Mouse (Mus musculus): ENCODE results near the gene Cops4. TPM values are rescaled to one million over a fixed set of nuclear protein-coding genes. Genes with fewer than 3 reads are reported as not detected.

The Cops4 gene
- polyA plus RNA-seq, 1 experiment, result 115 TPM

GRCm38 (mm10) chr5:100525620-100526019 is 7.5 kb downstream of the Cops4 start:
- Histone ChIP-seq H3K4me3 (ENCODE audit: insufficient read depth, low read length) (no peak overlapping the region), H3K27ac (ENCODE audit: insufficient read depth, low read length) (no peak overlapping the region), H3K4me1 (ENCODE audit: control insufficient read depth, insufficient read depth, low read length) (no peaks in the 10 kb centered on the region)
- TF ChIP-seq CTCF (IDR thresholded peaks at IDR 0.05; ENCODE audit: borderline replicate concordance, insufficient read depth, low read length) (no peak), POLR2A (IDR thresholded peaks at IDR 0.05; ENCODE audit: low read depth, low read length) (no peak)

DNA sequence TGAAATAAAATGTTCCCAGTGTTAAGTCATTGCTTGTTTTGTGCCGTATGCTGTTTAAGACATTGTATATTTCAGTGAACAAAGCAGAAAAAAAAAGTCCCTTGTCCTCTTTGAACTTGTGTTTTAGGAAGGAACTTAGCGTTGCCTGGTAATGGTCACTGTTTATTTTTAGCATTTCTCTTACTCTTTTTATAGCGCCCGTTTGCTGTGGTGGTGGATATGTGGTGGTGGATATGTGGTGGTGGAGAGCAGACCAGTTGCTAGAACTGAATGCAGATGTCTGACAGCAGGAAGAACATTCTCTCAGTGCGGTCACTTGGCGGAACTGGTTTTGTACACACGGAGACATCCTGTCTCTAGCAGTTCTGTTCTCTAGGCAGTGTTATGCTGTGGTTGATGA is 8.1 kb downstream of the Cops4 start:
- Histone ChIP-seq H3K27ac (ENCODE audit: insufficient read depth, low read length) (no peak overlapping the region), H3K4me1 (ENCODE audit: control insufficient read depth, insufficient read depth, low read length) (no peaks in the 10 kb centered on the region), H3K4me3 (ENCODE audit: insufficient read depth, low read length) (no peak overlapping the region)
- TF ChIP-seq CTCF (IDR thresholded peaks at IDR 0.05; ENCODE audit: borderline replicate concordance, insufficient read depth, low read length) (no peak), POLR2A (IDR thresholded peaks at IDR 0.05; ENCODE audit: low read depth, low read length) (no peak)

GRCm38 (mm10) chr5:100535826-100536225 is 17.7 kb downstream of the Cops4 start:
- H3K4me1 ChIP-seq (ENCODE audit: control insufficient read depth, insufficient read depth, low read length), result no peaks in the 10 kb centered on the region
- H3K4me3 ChIP-seq (ENCODE audit: insufficient read depth, low read length), result no peak overlapping the region
- H3K27ac ChIP-seq (ENCODE audit: insufficient read depth, low read length), result no peak overlapping the region; the same call in 1 of the 2 replicates
- TF ChIP-seq CTCF (IDR thresholded peaks at IDR 0.05; ENCODE audit: borderline replicate concordance, insufficient read depth, low read length) (no peak), POLR2A (IDR thresholded peaks at IDR 0.05; ENCODE audit: low read depth, low read length) (no peak)

DNA sequence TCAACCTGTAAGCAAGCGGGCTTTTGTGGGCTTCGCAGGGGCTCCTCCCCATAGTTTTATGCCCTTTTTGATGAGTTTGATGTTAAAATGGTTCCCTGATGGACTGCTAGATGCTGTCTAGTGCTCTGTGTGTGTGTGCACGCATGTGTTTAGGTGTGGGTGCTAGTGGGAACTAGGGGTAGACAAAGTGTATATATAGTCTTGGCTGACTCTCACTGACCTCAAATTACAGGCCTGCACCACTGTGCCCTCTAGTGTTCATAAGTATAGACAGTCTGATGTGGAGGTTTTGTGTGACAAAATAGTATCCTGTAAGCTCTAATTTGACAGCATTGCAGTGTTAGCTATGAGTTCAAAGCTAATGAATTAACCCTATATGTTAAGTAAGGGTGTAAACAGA is 18.5 kb downstream of the Cops4 start:
- Histone ChIP-seq H3K4me3 (ENCODE audit: insufficient read depth, low read length) (no peak overlapping the region), H3K4me1 (ENCODE audit: control insufficient read depth, insufficient read depth, low read length) (no peaks in the 10 kb centered on the region), H3K27ac (ENCODE audit: insufficient read depth, low read length) (no peak overlapping the region)
- no peak for TF ChIP-seq CTCF (IDR thresholded peaks at IDR 0.05; ENCODE audit: borderline replicate concordance, insufficient read depth, low read length)
- no peak for TF ChIP-seq POLR2A (IDR thresholded peaks at IDR 0.05; ENCODE audit: low read depth, low read length)

GRCm38 (mm10) chr5:100546294-100547080 is 28.4 kb downstream of the Cops4 start:
- no peak overlapping the region for H3K27ac ChIP-seq (ENCODE audit: insufficient read depth, low read length)
- no peak for TF ChIP-seq POLR2A (IDR thresholded peaks at IDR 0.05; ENCODE audit: low read depth, low read length)
- TF ChIP-seq CTCF (IDR thresholded peaks at IDR 0.05; ENCODE audit: borderline replicate concordance, insufficient read depth, low read length), result peak; percentile 10; the same call in 1 of the 2 replicates
- H3K4me3 ChIP-seq (ENCODE audit: insufficient read depth, low read length), result no peak overlapping the region
- H3K4me1 ChIP-seq (ENCODE audit: control insufficient read depth, insufficient read depth, low read length), result no peaks in the 10 kb centered on the region

GRCm38 (mm10) chr5:100548236-100548635 is 30.1 kb downstream of the Cops4 start:
- Histone ChIP-seq H3K4me1 (ENCODE audit: control insufficient read depth, insufficient read depth, low read length) (no peaks in the 10 kb centered on the region), H3K27ac (ENCODE audit: insufficient read depth, low read length) (no peak overlapping the region), H3K4me3 (ENCODE audit: insufficient read depth, low read length) (no peak overlapping the region)
- TF ChIP-seq CTCF (IDR thresholded peaks at IDR 0.05; ENCODE audit: borderline replicate concordance, insufficient read depth, low read length), result no peak

DNA sequence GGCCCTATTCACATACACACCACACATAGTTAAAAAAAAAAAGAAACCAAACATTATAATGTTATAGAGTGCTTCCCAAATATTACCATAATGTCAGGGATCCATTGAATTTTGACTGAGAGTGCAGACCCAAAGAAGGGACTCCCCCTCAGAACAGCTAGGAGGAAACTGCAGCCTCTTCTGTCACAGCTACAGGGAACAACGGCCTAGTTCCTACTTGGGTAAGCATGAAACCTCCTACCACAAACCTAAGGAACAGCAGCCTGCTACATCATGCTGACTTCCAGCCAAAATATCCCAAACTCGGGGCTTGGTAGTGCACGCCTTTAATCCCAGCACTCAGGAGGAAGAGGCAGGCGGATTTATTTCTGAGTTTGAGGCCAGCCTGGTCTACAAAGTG is 31.2 kb downstream of the Cops4 start:
- H3K4me1 ChIP-seq (ENCODE audit: control insufficient read depth, insufficient read depth, low read length), result no peaks in the 10 kb centered on the region
- TF ChIP-seq CTCF (IDR thresholded peaks at IDR 0.05; ENCODE audit: borderline replicate concordance, insufficient read depth, low read length) (no peak), POLR2A (IDR thresholded peaks at IDR 0.05; ENCODE audit: low read depth, low read length) (no peak)
- H3K4me3 ChIP-seq (ENCODE audit: insufficient read depth, low read length), result no peak overlapping the region
- no peak overlapping the region for H3K27ac ChIP-seq (ENCODE audit: insufficient read depth, low read length)

- TF ChIP-seq CTCF (IDR thresholded peaks at IDR 0.05; ENCODE audit: borderline replicate concordance, insufficient read depth, low read length) (no peak), POLR2A (IDR thresholded peaks at IDR 0.05; ENCODE audit: low read depth, low read length) (no peak)
- no peak overlapping the region for H3K4me3 ChIP-seq (ENCODE audit: insufficient read depth, low read length)
- no peak overlapping the region for H3K27ac ChIP-seq (ENCODE audit: insufficient read depth, low read length)
These were observed 32.0 kb downstream of the Cops4 start for GRCm38 (mm10) chr5:100550151-100550550.

DNA sequence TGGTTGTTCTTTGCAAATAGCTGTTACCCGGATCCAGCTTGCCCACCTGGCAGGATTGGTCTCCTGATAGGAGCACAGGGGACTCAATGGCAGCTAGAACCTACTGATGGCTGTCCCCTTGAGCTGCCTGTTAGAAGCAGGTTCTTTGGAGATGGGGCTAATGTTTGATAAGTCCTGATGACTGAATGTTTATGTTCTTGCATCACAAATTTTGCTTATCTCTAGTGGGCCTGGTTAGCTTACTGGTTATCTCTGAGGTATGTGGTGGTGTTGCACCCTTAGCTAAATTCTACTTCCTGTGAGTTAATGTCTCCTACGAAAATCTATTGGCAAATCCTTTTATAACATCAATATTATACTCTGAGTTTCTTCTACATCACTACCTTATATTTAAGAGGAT is 33.8 kb downstream of the Cops4 start:
- Histone ChIP-seq H3K4me3 (ENCODE audit: insufficient read depth, low read length) (no peak overlapping the region), H3K27ac (ENCODE audit: insufficient read depth, low read length) (no peak overlapping the region), H3K4me1 (ENCODE audit: control insufficient read depth, insufficient read depth, low read length) (no peaks in the 10 kb centered on the region)
- TF ChIP-seq CTCF (IDR thresholded peaks at IDR 0.05; ENCODE audit: borderline replicate concordance, insufficient read depth, low read length) (no peak), POLR2A (IDR thresholded peaks at IDR 0.05; ENCODE audit: low read depth, low read length) (no peak)

More at GRCm38 (mm10) chr5:100550151-100550550, 32.0 kb downstream of the Cops4 start:
- no peaks in the 10 kb centered on the region for H3K4me1 ChIP-seq (ENCODE audit: control insufficient read depth, insufficient read depth, low read length)

- H3K4me1 ChIP-seq (ENCODE audit: control insufficient read depth, insufficient read depth, low read length), result no peaks in the 10 kb centered on the region
- no peak overlapping the region for H3K27ac ChIP-seq (ENCODE audit: insufficient read depth, low read length)
- no peak overlapping the region for H3K4me3 ChIP-seq (ENCODE audit: insufficient read depth, low read length)
- TF ChIP-seq CTCF (IDR thresholded peaks at IDR 0.05; ENCODE audit: borderline replicate concordance, insufficient read depth, low read length), result no peak
- TF ChIP-seq POLR2A (IDR thresholded peaks at IDR 0.05; ENCODE audit: low read depth, low read length), result no peak
These were observed 35.3 kb downstream of the Cops4 start for GRCm38 (mm10) chr5:100553426-100553825.

Data from embryonic fibroblast, embryonic 13.5 days (primary cell).